Mouse (Mus musculus) kidney, adult 8-10 months (tissue): ENCODE results near the gene Eef1b2.

Source experiments
- DNase-seq, 2 experiments: peaks; one replicate each; pipeline ENCODE4 v3.0.0; 2022

The Eef1b2 gene

DNA sequence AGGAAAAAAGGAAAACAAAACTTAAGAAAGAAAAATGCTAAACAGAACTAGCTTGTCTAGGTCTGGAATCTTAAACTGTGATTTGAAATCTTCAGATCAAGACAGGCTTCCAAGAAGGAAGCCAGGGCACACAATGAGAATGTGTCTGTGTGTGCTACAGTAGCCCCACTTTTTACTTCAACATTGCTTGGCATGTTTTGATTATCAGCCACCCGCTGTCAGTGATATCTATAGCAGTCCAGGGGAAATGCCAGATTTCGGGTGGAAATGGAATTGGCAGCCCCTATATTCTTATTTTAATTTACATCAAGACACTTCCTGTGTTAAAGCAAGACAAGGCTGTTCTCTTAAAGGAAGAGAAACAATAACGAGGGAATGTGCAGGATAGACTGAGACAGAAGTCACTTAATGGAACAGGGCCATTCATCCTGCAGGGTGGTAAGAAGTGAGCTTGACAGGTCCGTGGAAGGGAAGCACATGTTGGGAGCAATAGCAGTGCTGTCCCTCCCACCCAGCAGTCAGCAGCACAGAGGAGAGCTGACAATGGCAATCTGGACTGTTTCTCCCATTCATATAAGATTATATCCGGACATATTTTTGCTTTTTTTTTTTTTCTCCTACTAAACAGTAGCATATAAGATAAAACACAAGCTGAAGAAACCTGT lies 19.4 kb downstream of the Eef1b2 start:
- DNase-seq: no peak

- DNase-seq: no peak
Observed at GRCm38 (mm10) chr1:63199387-63199786, 22.8 kb downstream of the Eef1b2 start.

DNA sequence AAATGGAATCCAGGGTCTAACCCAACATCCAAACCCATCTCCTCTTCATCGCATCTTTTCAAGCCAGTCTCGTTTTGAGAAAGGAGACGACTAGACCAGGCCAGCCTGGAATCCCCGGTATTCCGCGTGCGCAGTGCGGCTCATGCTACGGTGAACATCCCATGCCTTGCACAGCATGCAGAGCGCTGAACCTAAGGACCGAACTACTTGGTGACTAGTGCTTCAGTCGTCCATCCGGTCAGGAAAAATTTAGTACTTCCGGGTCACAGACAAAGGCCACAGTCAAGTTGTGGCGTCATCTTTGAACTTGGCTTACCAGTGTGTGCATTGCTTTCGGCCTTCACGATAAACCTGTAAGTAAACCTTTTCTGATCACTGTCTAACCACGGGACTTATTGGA lies 23.7 kb downstream of the Eef1b2 start:
- DNase-seq: no peak

GRCm38 (mm10) chr1:63201672-63202071 lies 25.0 kb downstream of the Eef1b2 start:
- DNase-seq: no peak

GRCm38 (mm10) chr1:63203471-63203870 lies 26.8 kb downstream of the Eef1b2 start:
- no peak for DNase-seq

DNA sequence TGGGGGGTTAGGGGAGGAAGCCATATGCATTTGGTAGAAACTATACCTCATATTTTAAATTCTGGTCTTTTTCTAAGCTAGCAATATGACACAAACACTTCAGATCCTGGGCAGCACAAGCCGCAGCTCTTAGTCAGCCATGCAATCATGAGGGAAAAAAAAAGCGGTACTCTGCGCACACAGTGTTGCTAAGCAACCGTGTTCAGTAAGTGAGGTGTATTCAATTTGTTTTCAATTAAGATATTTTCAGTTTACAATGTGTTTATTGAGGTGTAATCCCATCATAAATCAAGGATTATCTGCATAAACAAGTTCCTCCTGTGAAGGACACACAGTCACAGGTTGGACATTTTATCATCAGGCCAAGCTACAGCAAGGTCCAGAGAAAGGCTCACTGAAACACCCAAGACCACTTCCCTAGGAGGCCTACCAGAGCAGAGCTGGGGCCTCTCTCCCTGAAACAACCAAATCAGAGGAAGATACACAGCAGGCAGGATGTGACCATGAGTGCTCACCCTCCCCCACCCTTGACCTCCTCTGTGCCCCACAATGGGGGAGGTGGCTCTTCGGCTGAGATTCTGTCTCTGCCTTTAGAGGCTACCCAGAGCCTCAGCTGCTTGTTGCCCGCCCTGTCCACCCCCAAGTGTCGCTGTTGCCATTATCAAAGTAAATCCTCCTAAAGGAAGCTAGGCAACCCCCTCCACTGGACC lies 27.5 kb downstream of the Eef1b2 start:
- no peak for DNase-seq

- DNase-seq: no peak
Observed at GRCm38 (mm10) chr1:63204660-63205394, 28.2 kb downstream of the Eef1b2 start.

GRCm38 (mm10) chr1:63207607-63208006 lies 31.0 kb downstream of the Eef1b2 start:
- DNase-seq: no peak

DNA sequence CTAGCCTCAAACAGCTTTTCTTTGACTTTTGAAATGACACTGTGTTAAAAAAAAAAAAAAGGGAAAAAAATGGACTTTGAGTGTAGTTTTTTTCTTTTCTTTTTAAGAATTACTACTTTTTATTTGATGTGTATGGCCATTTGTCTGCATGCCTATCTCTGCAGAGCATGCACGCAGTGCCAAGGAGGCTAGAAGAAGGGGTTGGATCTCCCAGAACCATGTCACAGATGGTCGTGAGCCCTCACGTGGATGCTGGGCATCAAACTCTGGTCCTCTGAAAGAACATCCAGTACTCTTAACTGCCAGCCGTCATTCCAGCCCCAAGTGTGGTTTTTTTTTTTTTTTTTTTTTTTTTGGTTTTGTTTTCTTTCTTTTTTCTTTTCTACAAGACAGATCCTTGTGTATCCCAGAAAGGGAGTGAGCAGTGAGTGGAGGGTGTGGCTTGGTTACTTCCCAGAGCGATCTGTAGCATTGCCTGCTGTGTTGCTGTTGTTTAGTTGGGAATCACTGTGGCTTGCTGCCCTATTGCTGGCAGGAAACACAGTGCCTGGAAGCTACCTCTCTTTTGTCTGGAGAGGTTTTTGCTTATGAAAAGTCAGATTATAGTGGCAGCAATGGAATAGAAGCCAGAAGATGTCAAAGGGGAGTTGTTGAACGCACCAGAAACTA lies 33.4 kb downstream of the Eef1b2 start:
- no peak for DNase-seq

DNA sequence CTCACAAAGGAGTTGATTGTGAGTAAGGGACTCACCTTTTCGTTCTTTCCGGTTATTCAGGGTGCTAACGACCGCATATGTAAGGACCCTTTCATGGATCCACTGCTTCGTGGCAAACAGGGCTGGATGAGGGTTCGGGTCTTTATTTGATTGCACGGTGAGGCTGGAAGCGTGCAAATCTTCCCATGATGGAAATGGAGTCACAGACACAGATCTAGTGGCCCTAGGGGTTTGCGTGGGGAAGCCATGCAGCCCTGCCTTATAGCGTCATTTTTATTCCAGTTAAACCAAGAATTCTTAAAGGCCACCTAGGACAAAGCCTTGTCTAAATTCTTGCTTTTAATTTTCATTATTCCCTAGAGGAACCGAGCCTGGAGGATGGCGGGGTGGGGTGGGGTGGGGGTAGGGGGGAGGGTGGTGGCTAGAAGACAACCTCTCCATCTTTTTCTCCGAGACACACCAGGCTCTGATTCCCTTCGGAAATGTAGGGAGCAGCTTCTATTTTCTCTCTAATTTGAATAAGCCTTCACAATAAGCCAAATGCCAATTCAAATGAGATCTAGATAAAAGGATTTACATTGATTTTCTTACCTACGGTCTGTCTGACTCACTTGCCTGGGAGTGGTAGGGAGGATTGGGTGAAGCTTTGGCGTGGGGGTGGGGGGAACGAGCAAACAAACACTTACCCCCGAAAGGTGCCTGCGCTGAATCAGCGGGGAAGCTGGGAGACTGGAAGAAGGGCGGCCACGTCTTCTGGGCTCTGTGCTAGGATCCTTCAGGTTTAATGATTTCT lies 37.0 kb downstream of the Eef1b2 start:
- no peak for DNase-seq

DNA sequence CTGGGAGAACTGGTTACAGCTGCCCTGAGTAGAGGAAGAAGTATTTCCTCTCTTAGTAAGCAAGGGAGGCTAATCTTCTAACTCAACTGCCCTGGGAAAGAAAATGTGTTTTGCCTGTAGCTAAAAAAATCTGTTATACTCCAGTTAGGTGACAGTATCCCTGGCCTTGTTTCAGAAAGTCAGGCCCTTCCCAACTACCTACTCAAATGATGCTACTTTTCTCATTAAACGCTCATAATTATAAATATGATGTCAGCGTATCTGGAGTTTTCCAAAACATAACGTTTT lies 37.6 kb downstream of the Eef1b2 start, which contains the start of gene Gpr1:
Gene Gpr1, minus strand, starts transcription at position 273 of the 288 bp plus-strand sequence.
- no peak for DNase-seq

DNA sequence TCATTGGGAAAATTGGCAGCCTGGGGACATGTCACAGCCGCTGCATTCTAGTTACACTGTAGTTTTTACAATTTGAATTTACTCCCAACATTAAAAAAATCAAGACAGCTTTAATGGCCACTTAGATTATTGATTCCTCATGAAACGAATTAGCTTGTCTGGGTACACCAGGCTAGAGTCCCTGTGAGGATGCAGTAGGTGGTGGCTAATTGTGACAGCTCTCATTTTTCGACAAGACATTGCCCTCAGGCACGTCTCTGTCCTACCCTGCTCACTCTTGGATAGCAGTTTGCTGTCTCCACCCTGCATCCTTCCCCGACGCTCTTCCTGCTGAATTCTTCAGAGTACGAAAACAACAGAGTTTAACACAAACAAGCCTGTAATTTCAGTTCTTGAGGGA lies 38.0 kb downstream of the Eef1b2 start:
- DNase-seq: no peak

GRCm38 (mm10) chr1:63219277-63219676 lies 42.7 kb downstream of the Eef1b2 start:
- no peak for DNase-seq

DNA sequence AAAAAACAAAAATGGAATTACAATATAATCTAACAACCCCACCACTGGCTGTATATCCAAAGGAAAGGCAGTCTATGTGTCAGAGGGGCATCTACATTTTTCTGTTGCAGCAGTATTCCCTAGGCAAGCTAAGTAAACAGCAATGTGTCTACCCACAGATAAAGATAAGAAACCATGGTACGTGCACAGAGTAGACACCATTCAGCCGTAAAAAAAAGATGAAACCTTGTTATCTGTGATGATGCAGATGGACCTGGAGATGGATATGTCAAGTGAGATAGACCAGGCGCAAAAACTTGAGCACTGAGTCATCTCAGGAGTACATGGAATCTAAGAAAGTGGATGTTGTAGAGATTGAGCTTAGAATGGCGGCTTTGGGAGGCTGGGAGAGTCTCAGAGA lies 48.4 kb downstream of the Eef1b2 start:
- DNase-seq: no peak

DNA sequence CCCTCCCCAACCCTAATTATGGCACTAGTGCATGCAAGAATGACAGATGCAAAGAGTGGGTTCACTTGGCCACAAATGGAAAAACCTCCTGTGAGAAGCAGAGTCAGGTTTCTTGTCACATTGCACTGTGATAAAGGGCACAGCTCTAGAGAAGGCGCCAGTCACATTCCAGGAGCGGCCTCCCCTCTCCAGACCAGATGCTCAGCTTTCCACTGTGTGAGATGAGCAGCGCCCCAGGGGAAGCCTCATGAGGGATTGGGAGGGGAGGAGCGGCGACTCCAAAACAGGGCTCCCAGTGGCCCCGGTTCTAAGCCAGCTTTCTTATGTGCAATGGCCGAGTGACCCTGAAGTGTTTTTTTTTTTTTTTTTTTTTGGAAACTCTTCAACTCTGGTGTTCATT lies 49.3 kb downstream of the Eef1b2 start:
- no peak for DNase-seq

GRCm38 (mm10) chr1:63227241-63227640 lies 50.6 kb downstream of the Eef1b2 start:
- no peak for DNase-seq
